Mouse (Mus musculus): ENCODE results near the gene Slfn9.
"Not testable (repeated sequence)": the region's sequence is repeated elsewhere in the genome, so short reads cannot be mapped to it uniquely, and the experiment has no call there.

Gene Slfn9

DNA sequence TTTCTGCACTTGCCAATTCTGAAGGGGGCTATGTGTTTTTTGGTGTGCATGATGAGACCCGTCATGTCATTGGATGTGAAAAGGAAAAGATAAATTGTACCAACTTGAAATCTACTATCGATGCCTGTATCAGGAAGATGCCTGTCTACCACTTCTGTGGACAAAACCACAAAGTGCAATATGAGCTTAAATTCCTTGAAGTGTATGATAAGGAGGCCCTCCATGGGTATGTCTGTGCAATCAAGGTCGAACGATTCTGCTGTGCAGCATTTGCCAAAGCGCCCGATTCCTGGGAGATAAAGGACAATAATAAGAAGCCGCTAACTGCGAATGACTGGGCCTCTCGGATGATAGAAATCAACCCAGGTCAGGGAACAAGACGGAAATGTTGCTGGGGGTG lies 34.7 kb downstream of the Slfn9 start:
- in situ Hi-C loops (cut with MboI, MseI): no loop called here

DNA sequence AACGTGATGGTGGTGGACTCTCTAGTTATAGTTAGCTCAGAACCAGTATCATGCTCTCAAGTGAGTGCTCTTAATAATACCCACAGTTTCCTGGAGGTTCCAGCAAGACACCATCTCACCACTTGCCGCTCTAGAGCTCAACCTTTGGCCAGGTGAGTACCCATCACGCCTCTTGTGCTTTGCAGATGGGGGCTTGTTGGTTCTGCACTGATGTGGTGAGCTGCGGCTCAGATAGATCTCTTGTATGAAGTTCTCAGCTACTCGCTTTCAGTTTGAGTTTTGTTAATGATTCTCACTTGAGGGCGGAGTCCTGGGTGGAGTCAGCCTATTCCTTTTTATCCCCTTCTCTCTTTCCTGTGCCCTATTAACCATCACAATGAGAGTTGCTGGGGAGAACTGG lies 37.0 kb downstream of the Slfn9 start:
- in situ Hi-C loops (cut with MboI, MseI): no loop called here

GRCm38 (mm10) chr11:82952612-82953542 lies 38.8 kb downstream of the Slfn9 start:
- in situ Hi-C loops (cut with MboI, MseI): no loop called here

DNA sequence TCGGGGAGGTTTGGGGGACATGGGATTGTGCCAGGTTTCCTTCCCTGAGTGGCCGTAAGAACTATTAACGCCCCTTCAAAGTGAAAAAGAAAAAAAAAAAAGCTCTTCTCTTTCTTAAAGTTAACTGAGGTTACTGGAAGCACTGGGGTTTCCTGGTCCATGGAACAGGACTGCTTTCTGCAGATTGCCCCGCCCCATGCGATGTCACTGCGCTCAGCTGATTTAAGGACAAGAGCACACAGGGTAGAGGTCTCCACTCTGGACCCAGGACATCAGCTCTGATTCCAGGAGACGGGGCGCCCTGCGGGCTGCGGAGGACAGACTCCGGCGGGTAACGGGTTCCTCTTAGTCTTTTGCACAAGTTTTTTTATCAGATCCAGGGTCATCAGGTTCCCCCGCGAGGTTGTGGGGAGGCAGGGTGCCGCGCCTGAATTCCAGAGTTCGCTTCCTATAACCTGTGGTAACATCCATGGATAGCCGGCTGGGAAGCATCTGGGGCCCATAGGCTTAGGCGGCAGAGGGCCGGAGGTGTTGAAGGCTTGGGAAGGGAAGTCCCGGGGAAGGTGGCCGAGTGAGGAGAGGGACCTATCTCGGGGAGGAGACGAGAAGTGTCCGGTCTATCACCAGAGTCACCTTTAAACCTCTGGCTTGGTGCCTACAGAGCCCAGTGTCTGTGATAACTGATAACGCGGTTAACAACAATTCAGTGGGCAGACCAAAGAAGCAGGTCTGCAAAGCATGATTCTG lies 39.6 kb downstream of the Slfn9 start:
- in situ Hi-C loops (cut with MboI, MseI): no loop called here

GRCm38 (mm10) chr11:82950736-82951481 lies 40.7 kb downstream of the Slfn9 start, which contains the start of gene Slfn5:
Slfn5 (plus strand) TSS chr11:82951349.
- in situ Hi-C loops (cut with MboI, MseI): no loop called here

DNA sequence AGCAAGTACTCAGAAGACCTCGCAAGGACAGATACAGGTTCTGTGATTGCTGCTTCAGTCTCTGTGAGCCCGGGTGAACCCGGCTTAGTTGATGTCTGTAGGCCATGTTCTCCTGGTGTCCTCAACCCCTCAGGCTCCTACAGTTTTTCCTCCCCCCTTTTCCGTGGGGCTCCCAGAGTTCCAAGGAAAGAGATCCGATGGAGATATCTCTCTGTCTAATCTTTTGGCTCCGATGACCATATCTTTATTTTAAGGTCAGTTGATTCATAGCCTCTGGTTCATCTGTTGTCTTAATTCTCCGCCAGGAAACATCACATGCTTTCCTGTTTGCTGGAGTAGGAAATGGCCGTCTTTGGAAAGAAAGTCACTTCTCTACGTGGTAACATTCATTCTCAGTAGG lies 42.6 kb downstream of the Slfn9 start:
- in situ Hi-C loops (cut with MboI, MseI): no loop called here

GRCm38 (mm10) chr11:82947457-82947856 lies 44.2 kb downstream of the Slfn9 start:
- in situ Hi-C loops (cut with MboI, MseI): no loop called here

- in situ Hi-C loops (cut with MboI, MseI): no loop called here
These were observed 46.0 kb downstream of the Slfn9 start for GRCm38 (mm10) chr11:82945636-82946035.

- in situ Hi-C loops (cut with MboI, MseI): no loop called here
These were observed 48.3 kb downstream of the Slfn9 start for GRCm38 (mm10) chr11:82943336-82943735.

DNA sequence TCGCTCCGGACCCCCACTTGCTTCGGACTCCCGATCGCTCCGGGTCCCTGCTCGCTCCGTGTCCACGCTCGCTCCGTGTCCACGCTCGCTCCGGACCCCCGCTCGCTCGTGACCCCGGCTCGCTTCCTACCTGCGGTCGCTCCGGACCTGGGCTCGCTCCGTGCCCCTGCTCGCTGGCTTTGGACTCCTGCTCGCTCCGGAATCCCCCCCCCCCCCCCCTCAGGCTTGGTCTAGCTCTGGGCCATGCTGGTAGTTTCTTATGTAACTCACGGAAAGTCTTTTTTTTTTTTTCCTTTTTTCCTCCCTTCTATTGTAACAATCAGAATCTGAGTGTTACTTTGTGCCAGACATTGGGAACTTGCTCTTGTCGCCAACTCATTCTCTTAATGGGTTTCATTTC lies 58.4 kb downstream of the Slfn9 start:
- in situ Hi-C loops (cut with MboI, MseI): no loop called here

DNA sequence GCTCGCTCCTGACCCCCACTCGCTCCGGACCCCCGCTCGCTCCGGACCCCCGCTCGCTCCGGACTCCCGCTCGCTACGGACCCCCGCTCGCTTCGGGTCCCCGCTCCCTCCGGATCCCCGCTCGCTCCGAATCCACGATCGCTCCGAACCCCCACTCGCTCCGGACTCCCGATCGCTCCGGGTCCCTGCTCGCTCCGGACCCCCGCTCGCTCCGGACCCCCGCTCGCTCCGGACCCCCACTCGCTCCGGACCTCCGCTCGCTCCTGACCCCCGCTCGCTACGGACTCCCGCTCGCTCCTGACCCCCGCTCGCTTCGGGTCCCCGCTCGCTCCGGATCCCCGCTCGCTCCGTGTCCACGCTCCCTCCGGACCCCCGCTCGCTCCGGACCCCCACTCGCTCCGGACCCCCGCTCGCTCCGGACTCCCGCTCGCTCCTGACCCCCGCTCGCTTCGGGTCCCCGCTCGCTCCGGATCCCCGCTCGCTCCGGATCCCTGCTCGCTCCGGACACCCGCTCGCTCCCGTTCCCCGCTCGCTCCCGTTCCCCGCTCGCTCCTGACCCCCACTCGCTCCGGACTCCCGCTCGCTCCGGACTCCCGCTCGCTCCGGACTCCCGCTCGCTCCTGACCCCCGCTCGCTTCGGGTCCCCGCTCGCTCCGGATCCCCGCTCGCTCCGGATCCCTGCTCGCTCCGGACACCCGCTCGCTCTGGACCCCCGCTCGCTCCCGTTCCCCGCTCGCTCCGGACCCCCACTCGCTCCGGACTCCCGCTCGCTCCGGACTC lies 59.8 kb downstream of the Slfn9 start:
- in situ Hi-C loops (cut with MboI, MseI): not testable (repeated sequence)

DNA sequence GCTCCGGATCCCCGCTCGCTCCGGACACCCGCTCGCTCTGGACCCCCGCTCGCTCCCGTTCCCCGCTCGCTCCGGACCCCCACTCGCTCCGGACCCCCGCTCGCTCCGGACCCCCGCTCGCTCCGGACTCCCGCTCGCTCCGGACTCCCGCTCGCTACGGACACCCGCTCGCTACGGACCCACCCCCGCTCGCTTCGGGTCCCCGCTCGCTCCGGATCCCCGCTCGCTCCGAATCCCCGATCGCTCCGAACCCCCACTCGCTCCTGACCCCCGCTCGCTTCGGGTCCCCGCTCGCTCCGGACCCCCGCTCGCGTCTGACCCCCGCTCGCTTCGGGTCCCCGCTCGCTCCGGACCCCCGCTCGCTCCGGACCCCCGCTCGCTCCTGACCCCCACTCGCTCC lies 60.5 kb downstream of the Slfn9 start:
- in situ Hi-C loops (cut with MboI, MseI): not testable (repeated sequence)

DNA sequence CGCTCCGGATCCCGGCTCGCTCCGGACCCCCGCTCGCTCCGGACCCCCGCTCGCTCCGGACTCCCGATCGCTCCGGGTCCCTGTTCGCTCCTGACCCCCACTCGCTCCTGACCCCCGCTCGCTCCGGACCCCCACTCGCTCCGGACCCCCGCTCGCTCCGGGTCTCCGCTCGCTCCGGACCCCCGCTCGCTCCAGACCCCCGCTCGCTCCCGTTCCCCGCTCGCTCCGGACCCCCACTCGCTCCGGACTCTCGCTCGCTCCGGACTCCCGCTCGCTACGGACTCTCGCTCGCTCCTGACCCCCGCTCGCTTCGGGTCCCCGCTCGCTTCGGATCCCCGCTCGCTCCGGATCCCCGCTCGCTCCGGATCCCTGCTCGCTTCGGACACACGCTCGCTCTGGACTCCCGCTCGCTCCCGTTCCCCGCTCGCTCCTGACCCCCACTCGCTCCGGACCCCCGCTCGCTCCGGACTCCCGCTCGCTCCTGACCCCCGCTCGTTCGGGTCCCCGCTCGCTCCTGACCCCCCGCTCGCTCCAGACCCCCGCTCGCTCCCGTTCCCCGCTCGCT lies 61.2 kb downstream of the Slfn9 start:
- in situ Hi-C loops (cut with MboI, MseI): not testable (repeated sequence)

DNA sequence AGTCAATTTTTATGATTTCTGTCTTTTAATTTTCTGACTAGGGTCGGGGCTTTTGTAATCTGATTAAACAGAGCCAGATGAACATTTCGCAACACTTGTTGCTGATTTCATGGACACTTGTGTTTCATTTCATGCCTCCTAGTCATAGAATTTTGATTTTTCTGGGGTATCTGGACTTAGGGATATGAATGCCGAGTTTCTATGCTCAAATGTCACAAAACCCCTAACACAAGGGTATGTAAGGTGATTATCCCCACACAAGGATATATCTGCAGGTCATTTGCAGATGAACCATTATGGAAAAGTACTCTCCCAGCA lies 62.0 kb downstream of the Slfn9 start:
- in situ Hi-C loops (cut with MboI, MseI): no loop called here

DNA sequence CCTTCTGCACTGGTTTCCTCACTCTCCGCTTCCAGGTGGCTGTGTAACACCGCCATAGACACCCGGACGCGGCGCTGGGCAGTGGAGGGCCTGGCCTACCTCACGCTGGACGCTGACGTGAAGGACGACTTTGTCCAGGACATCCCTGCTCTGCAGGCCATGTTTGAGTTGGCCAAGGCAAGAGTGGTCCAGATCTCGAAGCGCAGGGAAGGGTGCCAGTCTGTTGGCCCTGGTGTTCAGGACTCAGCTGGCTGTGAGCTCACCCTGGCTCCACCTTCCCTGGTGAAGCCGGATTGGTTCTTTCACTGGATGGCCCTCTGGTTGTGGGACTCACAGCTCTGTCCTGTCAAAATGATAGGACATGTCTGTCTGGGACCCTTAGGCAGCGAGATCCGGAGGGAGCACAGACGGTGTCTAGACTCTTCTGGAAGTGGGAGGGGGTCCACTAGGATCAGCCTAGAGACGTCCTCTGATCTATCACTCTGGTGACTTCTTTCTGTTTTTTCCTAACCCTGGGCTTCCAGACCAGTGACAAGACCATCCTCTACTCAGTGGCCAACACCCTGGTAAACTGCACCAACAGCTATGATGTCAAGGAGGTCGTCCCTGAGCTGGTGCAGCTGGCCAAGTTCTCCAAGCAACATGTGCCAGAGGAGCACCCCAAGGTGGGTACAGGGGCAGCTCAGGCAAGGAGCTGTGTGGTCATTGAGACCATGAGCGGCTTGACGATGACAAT lies 62.6 kb downstream of the Slfn9 start:
- in situ Hi-C loops (cut with MboI, MseI): no loop called here

All from T-helper 1 cell (primary cell).